Mouse (Mus musculus): ENCODE data around the gene Mgat2. TPM values are rescaled to one million over a fixed set of nuclear protein-coding genes. Genes with fewer than 3 reads are reported as not detected.
A peak's percentile ranks its signal among the peaks of the same experiment; 100 is the strongest.

The Mgat2 gene
- polyA plus RNA-seq (2014; fragmentation: Nextera tagmentation; extraction: Ambion mirVana), result 44.9 and 50.7 TPM in 2 replicates

DNA sequence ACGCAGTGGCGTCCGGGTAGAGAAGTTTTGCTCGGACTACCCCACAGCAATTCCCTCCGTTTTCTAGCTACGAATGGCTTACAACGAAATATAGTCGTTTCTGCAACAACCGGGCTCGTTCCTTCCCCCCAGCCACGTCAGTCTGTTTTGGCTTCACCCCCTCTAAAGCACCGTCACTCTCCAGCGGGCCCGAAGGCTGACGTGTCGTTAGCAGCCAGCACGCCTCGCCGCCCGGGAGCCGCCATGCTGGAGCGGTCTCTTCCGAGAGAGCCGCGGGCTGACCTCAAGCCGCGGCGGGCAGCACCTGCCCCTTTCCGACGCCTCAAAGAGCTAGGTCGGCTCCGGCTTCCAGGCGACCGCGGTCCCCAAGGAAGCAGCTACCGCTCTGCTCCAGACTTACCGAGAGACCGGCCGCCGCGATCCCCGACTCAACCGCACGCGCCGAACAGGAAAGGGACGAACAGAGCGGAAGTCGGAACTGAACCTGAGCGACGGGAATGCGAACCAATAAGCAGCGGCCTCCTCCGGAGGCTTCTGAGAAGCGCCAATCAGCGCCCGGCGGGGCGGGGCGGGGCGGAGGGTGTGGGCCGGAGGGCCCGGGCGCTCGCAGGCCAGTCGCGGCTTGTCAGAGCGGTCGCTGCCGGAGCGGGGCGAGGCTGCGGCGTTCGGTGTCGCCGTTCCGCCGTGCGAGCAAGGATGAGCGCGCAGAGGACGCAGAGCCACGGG lies at the start of gene Mgat2, which contains the start of gene Rpl36al:
Mgat2 (plus strand) TSS at position 575 of the 726 bp plus-strand sequence.
Rpl36al (minus strand) TSS at position 501 of the 726 bp plus-strand sequence.
- peak; percentile 95 for DNase-seq (ENCODE audit: low spot score)
- Histone ChIP-seq H3K27ac (ENCODE audit: low read depth, low read length) (peak within 1 kb of the TSS; percentile 89), H3K27me3 (replicated peaks; ENCODE audit: control insufficient read depth, insufficient read depth, low read length) (no peaks in the 10 kb centered on the region), H3K4me2 (peak within 1 kb of the TSS; percentile 98), H3K4me3 (ENCODE audit: low read depth, low read length) (peak within 1 kb of the TSS; percentile 94), H3K36me3 (ENCODE audit: control insufficient read depth, insufficient read depth, low read length) (peaks cover 14% of the 10 kb centered on the region; the same call in 1 of the 2 replicates), H3K4me1 (replicated peaks; ENCODE audit: control insufficient read depth, insufficient read depth, low read length) (peaks cover 12% of the 10 kb centered on the region), H3K9me3 (ENCODE audit: control insufficient read depth, low read length) (no peaks in the 10 kb centered on the region), H3K9ac (ENCODE audit: low read depth, low read length) (peak within 1 kb of the TSS; percentile 91)
- WGBS, result under 1% methylated on average over 83 of the region's 84 CpGs
- peak; percentile 97 for ATAC-seq (replicated peaks; ENCODE audit: low FRiP score)

DNA sequence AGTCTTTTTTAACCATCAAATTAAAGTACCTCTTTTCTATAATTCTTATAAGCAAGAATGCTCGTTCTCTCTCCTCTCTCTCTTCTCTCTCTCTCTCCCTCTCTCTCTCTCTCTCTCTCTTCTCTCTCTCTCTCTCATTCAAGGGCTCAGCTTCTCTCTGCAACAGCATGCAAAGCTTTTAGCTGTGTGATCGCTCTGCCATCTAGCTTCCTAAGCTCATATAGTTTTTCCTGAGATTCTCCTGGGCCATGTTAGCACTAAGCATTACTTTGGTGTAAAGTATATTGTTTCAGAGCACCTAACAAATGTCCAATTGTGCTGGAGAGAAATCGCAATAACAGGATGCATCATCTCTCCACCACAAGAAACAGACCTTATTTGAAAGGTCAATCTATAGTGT lies 44.8 kb upstream of the Mgat2 start:
- no peaks in the 10 kb centered on the region for H3K4me1 ChIP-seq (replicated peaks; ENCODE audit: control insufficient read depth, insufficient read depth, low read length)
- no peaks in the 10 kb centered on the region for H3K9me3 ChIP-seq (ENCODE audit: control insufficient read depth, low read length)
- no peak overlapping the region for H3K9ac ChIP-seq (ENCODE audit: low read depth, low read length)
- no peaks in the 10 kb centered on the region for H3K27me3 ChIP-seq (replicated peaks; ENCODE audit: control insufficient read depth, insufficient read depth, low read length)
- H3K27ac ChIP-seq (ENCODE audit: low read depth, low read length), result no peak overlapping the region
- ATAC-seq (replicated peaks; ENCODE audit: low FRiP score) (no peak), DNase-seq (ENCODE audit: low spot score) (no peak)
- 84% methylated on average over 3 of the region's 3 CpGs for WGBS
- no peaks in the 10 kb centered on the region for H3K36me3 ChIP-seq (ENCODE audit: control insufficient read depth, insufficient read depth, low read length)
- no peak overlapping the region for H3K4me3 ChIP-seq (ENCODE audit: low read depth, low read length)
- H3K4me2 ChIP-seq, result no peak overlapping the region

DNA sequence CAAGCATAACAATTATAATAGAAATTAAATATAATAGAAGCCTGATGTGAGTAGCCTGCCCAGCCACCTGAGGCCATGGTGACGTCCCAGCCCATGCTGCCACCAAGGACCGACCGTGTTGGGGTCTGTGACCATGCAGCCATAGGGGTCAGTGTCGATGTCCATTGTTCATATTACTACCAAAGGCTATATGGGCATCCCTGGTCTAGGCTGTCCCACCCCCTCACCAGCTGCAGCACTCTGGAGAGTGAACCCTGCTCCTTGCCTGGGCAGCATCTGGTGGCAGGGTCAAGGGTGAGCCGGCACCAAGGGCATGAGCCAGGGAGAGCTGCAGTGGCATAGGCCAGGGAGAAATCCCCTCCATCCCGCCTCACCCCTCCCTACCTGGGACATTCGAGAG lies 44.1 kb upstream of the Mgat2 start:
- Histone ChIP-seq H3K4me2 (no peak overlapping the region), H3K9ac (ENCODE audit: low read depth, low read length) (no peak overlapping the region), H3K4me3 (ENCODE audit: low read depth, low read length) (no peak overlapping the region), H3K27me3 (replicated peaks; ENCODE audit: control insufficient read depth, insufficient read depth, low read length) (no peaks in the 10 kb centered on the region), H3K9me3 (ENCODE audit: control insufficient read depth, low read length) (no peaks in the 10 kb centered on the region), H3K27ac (ENCODE audit: low read depth, low read length) (no peak overlapping the region), H3K4me1 (replicated peaks; ENCODE audit: control insufficient read depth, insufficient read depth, low read length) (no peaks in the 10 kb centered on the region), H3K36me3 (ENCODE audit: control insufficient read depth, insufficient read depth, low read length) (no peaks in the 10 kb centered on the region)
- WGBS, result 85% methylated on average over 7 of the region's 7 CpGs
- ATAC-seq (replicated peaks; ENCODE audit: low FRiP score) (peak; percentile 31; the same call in 1 of the 2 replicates), DNase-seq (ENCODE audit: low spot score) (no peak)

DNA sequence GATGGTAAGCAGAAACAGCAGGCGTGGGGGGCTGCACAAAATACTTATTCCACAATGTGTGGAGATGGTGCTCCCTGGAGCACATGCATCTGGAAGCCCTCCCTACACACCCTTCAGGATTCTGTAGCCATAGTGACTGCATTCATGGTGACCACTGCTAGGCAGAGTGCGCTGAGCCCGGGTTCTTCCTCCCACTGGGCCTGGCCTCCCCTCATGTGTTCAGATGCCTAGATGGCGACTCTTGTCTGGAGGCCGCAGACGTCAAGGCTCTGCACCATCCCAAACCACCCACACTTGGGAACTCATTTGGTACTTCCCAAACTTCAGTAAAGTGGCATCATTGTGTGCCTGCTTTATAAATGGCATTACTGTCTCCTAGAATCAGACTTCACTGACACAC lies 40.5 kb upstream of the Mgat2 start:
- no peak overlapping the region for H3K27ac ChIP-seq (ENCODE audit: low read depth, low read length)
- H3K9me3 ChIP-seq (ENCODE audit: control insufficient read depth, low read length), result no peaks in the 10 kb centered on the region
- no peaks in the 10 kb centered on the region for H3K36me3 ChIP-seq (ENCODE audit: control insufficient read depth, insufficient read depth, low read length)
- H3K4me2 ChIP-seq, result no peak overlapping the region
- no peak overlapping the region for H3K9ac ChIP-seq (ENCODE audit: low read depth, low read length)
- DNase-seq (ENCODE audit: low spot score) (no peak), ATAC-seq (replicated peaks; ENCODE audit: low FRiP score) (no peak)
- no peak overlapping the region for H3K4me3 ChIP-seq (ENCODE audit: low read depth, low read length)
- no peaks in the 10 kb centered on the region for H3K4me1 ChIP-seq (replicated peaks; ENCODE audit: control insufficient read depth, insufficient read depth, low read length)
- H3K27me3 ChIP-seq (replicated peaks; ENCODE audit: control insufficient read depth, insufficient read depth, low read length), result no peaks in the 10 kb centered on the region
- 81% methylated on average over 6 of the region's 6 CpGs for WGBS

GRCm38 (mm10) chr12:69147166-69147735 lies 36.7 kb upstream of the Mgat2 start:
- H3K9me3 ChIP-seq (ENCODE audit: control insufficient read depth, low read length), result no peaks in the 10 kb centered on the region
- no peaks in the 10 kb centered on the region for H3K27me3 ChIP-seq (replicated peaks; ENCODE audit: control insufficient read depth, insufficient read depth, low read length)
- no peaks in the 10 kb centered on the region for H3K4me1 ChIP-seq (replicated peaks; ENCODE audit: control insufficient read depth, insufficient read depth, low read length)
- H3K4me2 ChIP-seq, result no peak overlapping the region
- H3K27ac ChIP-seq (ENCODE audit: low read depth, low read length), result no peak overlapping the region
- ATAC-seq (replicated peaks; ENCODE audit: low FRiP score), result no peak
- DNase-seq (ENCODE audit: low spot score), result no peak
- WGBS, result 85% methylated on average over 5 of the region's 5 CpGs
- H3K9ac ChIP-seq (ENCODE audit: low read depth, low read length), result no peak overlapping the region
- H3K4me3 ChIP-seq (ENCODE audit: low read depth, low read length), result no peak overlapping the region
- H3K36me3 ChIP-seq (ENCODE audit: control insufficient read depth, insufficient read depth, low read length), result no peaks in the 10 kb centered on the region

- H3K9ac ChIP-seq (ENCODE audit: low read depth, low read length), result no peak overlapping the region
- no peaks in the 10 kb centered on the region for H3K27me3 ChIP-seq (replicated peaks; ENCODE audit: control insufficient read depth, insufficient read depth, low read length)
- no peak overlapping the region for H3K4me2 ChIP-seq
- H3K4me3 ChIP-seq (ENCODE audit: low read depth, low read length), result no peak overlapping the region
- no peak overlapping the region for H3K27ac ChIP-seq (ENCODE audit: low read depth, low read length)
- no peaks in the 10 kb centered on the region for H3K4me1 ChIP-seq (replicated peaks; ENCODE audit: control insufficient read depth, insufficient read depth, low read length)
- no peak for DNase-seq (ENCODE audit: low spot score)
- ATAC-seq (replicated peaks; ENCODE audit: low FRiP score), result no peak
- no peaks in the 10 kb centered on the region for H3K36me3 ChIP-seq (ENCODE audit: control insufficient read depth, insufficient read depth, low read length)
- no peaks in the 10 kb centered on the region for H3K9me3 ChIP-seq (ENCODE audit: control insufficient read depth, low read length)
- 76% methylated on average over 13 of the region's 13 CpGs for WGBS
Observed at GRCm38 (mm10) chr12:69150049-69150448, 33.9 kb upstream of the Mgat2 start.

DNA sequence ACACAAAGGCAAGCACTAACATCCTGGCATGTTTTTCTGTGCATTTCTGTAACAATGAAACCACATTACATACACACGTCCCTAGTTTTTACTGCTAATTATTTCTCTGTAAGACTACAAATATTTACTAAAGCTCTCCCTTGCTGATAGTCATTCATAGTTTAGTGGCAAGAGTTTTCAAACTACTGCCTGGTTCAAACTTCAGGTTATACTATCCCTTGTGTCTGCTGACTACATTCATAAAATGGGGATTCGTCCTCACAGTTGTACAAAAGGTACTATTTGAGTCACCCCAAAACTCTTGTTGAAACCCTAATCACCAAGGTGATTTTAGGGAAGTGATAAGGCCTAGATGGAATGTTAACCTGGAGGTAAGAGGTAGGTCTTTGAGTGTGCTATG lies 28.0 kb upstream of the Mgat2 start:
- ATAC-seq (replicated peaks; ENCODE audit: low FRiP score), result no peak
- no peak overlapping the region for H3K9ac ChIP-seq (ENCODE audit: low read depth, low read length)
- no peak overlapping the region for H3K4me2 ChIP-seq
- no peak overlapping the region for H3K4me3 ChIP-seq (ENCODE audit: low read depth, low read length)
- H3K27me3 ChIP-seq (replicated peaks; ENCODE audit: control insufficient read depth, insufficient read depth, low read length), result no peaks in the 10 kb centered on the region
- 70% methylated on average over 2 of the region's 2 CpGs for WGBS
- no peak for DNase-seq (ENCODE audit: low spot score)
- H3K4me1 ChIP-seq (replicated peaks; ENCODE audit: control insufficient read depth, insufficient read depth, low read length), result peaks cover 12% of the 10 kb centered on the region; the same call in 1 of the 2 replicates
- peaks cover 12% of the 10 kb centered on the region for H3K36me3 ChIP-seq (ENCODE audit: control insufficient read depth, insufficient read depth, low read length)
- no peaks in the 10 kb centered on the region for H3K9me3 ChIP-seq (ENCODE audit: control insufficient read depth, low read length)
- no peak overlapping the region for H3K27ac ChIP-seq (ENCODE audit: low read depth, low read length)

GRCm38 (mm10) chr12:69156436-69156835 lies 27.5 kb upstream of the Mgat2 start:
- no peak for ATAC-seq (replicated peaks; ENCODE audit: low FRiP score)
- H3K27me3 ChIP-seq (replicated peaks; ENCODE audit: control insufficient read depth, insufficient read depth, low read length), result no peaks in the 10 kb centered on the region
- H3K4me3 ChIP-seq (ENCODE audit: low read depth, low read length), result no peak overlapping the region
- no peak overlapping the region for H3K27ac ChIP-seq (ENCODE audit: low read depth, low read length)
- no peak for DNase-seq (ENCODE audit: low spot score)
- peaks cover 12% of the 10 kb centered on the region; the same call in 1 of the 2 replicates for H3K4me1 ChIP-seq (replicated peaks; ENCODE audit: control insufficient read depth, insufficient read depth, low read length)
- no peak overlapping the region for H3K4me2 ChIP-seq
- no peak overlapping the region for H3K9ac ChIP-seq (ENCODE audit: low read depth, low read length)
- H3K9me3 ChIP-seq (ENCODE audit: control insufficient read depth, low read length), result no peaks in the 10 kb centered on the region
- WGBS, result 73% methylated on average over 4 of the region's 4 CpGs
- H3K36me3 ChIP-seq (ENCODE audit: control insufficient read depth, insufficient read depth, low read length), result peaks cover 12% of the 10 kb centered on the region

DNA sequence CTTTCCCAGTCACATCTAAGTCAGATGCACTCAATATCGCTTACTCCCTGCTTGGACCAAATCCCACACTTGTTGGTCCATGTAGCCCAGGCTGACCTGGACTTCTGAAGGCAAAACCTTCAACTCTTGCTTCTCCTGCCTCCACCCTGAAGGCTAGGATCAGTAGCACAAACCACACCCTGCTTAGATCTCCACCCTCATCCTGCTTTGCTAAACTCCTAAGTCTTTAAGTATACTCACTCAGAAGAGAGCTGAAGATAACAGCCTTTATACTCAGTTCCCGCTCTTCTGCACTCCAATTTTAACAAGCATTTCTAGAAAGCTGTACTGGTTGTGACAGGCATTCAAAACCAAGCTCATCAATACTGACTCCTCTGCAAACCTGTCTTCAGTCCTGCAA lies 26.9 kb upstream of the Mgat2 start:
- 81% methylated on average over 2 of the region's 2 CpGs for WGBS
- Histone ChIP-seq H3K27me3 (replicated peaks; ENCODE audit: control insufficient read depth, insufficient read depth, low read length) (no peaks in the 10 kb centered on the region), H3K4me2 (peak overlapping the region; percentile 77), H3K4me1 (replicated peaks; ENCODE audit: control insufficient read depth, insufficient read depth, low read length) (peaks cover 12% of the 10 kb centered on the region; the same call in 1 of the 2 replicates), H3K9me3 (ENCODE audit: control insufficient read depth, low read length) (no peaks in the 10 kb centered on the region), H3K9ac (ENCODE audit: low read depth, low read length) (peak overlapping the region; percentile 97), H3K36me3 (ENCODE audit: control insufficient read depth, insufficient read depth, low read length) (peaks cover 12% of the 10 kb centered on the region), H3K4me3 (ENCODE audit: low read depth, low read length) (peak overlapping the region; percentile 77), H3K27ac (ENCODE audit: low read depth, low read length) (peak overlapping the region; percentile 90)
- no peak for DNase-seq (ENCODE audit: low spot score)
- ATAC-seq (replicated peaks; ENCODE audit: low FRiP score), result no peak
